Mouse (Mus musculus): ENCODE data around the gene H6pd. TPM values are rescaled to one million over a fixed set of nuclear protein-coding genes. Genes with fewer than 3 reads are reported as not detected.

Gene H6pd
- total and polyA plus RNA-seq, 2 experiments from 2014 or later, result 3.2 to 12.6 TPM

DNA sequence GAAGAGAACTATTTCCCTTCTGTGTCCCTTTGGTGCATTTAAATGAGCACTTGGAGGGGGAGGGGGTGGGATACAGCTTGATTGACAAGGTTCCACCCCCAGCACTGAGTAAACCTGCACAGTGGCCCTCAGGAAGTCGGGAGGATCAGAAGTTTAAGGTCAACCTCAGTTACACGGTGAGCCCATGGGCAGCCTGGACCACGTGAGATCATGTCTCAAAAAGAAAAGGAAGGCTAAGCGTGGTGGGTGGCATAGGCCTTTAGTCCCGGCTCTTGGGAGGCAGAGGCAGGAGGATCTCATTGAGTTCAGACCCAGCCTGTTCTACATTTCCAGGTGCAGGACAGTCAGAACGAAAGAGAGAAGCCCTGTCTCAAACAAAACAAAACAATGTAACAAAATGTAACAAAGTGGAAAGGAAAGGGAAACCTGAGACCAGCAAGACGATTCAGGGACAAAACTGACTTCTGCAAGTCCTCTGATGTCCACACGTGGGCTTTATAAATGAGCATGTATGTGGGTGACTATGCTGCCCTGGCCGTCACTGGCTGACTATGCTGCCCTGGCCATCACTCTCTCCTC, 31.3 kb upstream of the H6pd start:
- H3K4me1 ChIP-seq (ENCODE audit: insufficient read depth, low read length), result no peaks in the 10 kb centered on the region
- ATAC-seq (ENCODE audit: low FRiP score), result no peak
- H3K27ac ChIP-seq (ENCODE audit: low read depth, low read length), result no peak overlapping the region
- H3K27me3 ChIP-seq (ENCODE audit: insufficient read depth, low read length), result no peaks in the 10 kb centered on the region; the same call in 1 of the 2 replicates
- DNase-seq (ENCODE audit: low spot score), result no peak
- WGBS, result 82% methylated on average over 9 of the region's 9 CpGs
- no peaks in the 10 kb centered on the region for H3K9me3 ChIP-seq (ENCODE audit: low read length)
- no peak overlapping the region for H3K4me2 ChIP-seq (ENCODE audit: low read depth, low read length, poor library complexity, severe bottlenecking)
- no peak for TF ChIP-seq CTCF (IDR thresholded peaks at IDR 0.05)
- H3K36me3 ChIP-seq (ENCODE audit: insufficient read depth, low read length), result no peaks in the 10 kb centered on the region
- no peak overlapping the region for H3K9ac ChIP-seq (replicated peaks; ENCODE audit: low read length, poor library complexity, severe bottlenecking)
- no peak overlapping the region for H3K4me3 ChIP-seq (ENCODE audit: low read depth, low read length)

DNA sequence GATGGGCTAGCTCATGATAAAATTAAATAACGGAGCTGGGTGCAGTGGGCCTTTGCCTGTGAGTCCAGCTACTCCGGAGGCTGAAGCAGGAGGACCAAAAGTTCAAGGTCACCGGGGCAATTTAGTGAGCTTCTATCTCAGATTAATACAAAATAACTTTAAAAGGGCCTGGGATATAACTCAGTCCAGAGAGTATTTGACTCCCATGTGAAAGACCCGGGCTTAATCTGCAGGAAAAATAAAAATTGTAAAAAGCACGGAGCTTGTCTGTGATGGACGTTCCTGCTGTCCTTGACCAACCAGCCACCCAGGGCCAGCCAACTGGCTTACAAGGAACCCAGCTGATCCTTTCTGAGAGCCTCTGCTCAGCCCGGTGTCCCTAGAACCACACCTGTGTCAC, 29.7 kb upstream of the H6pd start:
- no peak for ATAC-seq (ENCODE audit: low FRiP score)
- 84% methylated on average over 7 of the region's 7 CpGs for WGBS

DNA sequence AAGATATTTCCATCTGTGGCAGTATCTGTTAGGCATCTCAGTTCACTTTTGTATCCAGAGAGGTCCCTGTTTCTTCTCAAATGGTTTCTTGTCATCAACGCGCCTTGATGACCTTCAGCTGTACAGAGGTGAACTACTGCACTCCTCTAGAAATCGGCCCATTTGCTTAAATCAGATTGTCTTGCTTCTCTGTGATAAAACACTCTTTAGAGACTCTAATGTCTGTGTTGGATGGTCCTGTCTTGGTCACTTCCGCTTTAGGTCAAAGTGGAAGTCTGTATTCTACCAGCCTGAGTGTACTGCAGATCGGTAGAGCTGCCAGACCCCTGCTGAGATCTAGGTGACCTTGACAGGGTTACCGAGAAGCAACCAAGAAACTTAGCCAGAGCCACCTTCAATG, 27.3 kb upstream of the H6pd start:
- no peak overlapping the region for H3K4me2 ChIP-seq (ENCODE audit: low read depth, low read length, poor library complexity, severe bottlenecking)
- H3K27me3 ChIP-seq (ENCODE audit: insufficient read depth, low read length), result peaks cover 37% of the 10 kb centered on the region
- H3K27ac ChIP-seq (ENCODE audit: low read depth, low read length), result no peak overlapping the region
- no peaks in the 10 kb centered on the region for H3K9me3 ChIP-seq (ENCODE audit: low read length)
- H3K4me3 ChIP-seq (ENCODE audit: low read depth, low read length), result no peak overlapping the region
- no peak for TF ChIP-seq CTCF (IDR thresholded peaks at IDR 0.05)
- DNase-seq (ENCODE audit: low spot score) (no peak), ATAC-seq (ENCODE audit: low FRiP score) (no peak)
- no peak overlapping the region for H3K9ac ChIP-seq (replicated peaks; ENCODE audit: low read length, poor library complexity, severe bottlenecking)
- peaks cover 5% of the 10 kb centered on the region for H3K4me1 ChIP-seq (ENCODE audit: insufficient read depth, low read length)
- WGBS, result 80% methylated on average over 6 of the region's 6 CpGs
- H3K36me3 ChIP-seq (ENCODE audit: insufficient read depth, low read length), result no peaks in the 10 kb centered on the region

More for the DNA sequence above, 29.7 kb upstream of the H6pd start:
- no peaks in the 10 kb centered on the region for H3K4me1 ChIP-seq (ENCODE audit: insufficient read depth, low read length)
- no peak overlapping the region for H3K27ac ChIP-seq (ENCODE audit: low read depth, low read length)
- no peak for TF ChIP-seq CTCF (IDR thresholded peaks at IDR 0.05)
- no peaks in the 10 kb centered on the region for H3K36me3 ChIP-seq (ENCODE audit: insufficient read depth, low read length)
- DNase-seq (ENCODE audit: low spot score), result no peak
- H3K4me3 ChIP-seq (ENCODE audit: low read depth, low read length), result no peak overlapping the region
- H3K4me2 ChIP-seq (ENCODE audit: low read depth, low read length, poor library complexity, severe bottlenecking), result no peak overlapping the region
- H3K9me3 ChIP-seq (ENCODE audit: low read length), result no peaks in the 10 kb centered on the region
- H3K9ac ChIP-seq (replicated peaks; ENCODE audit: low read length, poor library complexity, severe bottlenecking), result no peak overlapping the region
- H3K27me3 ChIP-seq (ENCODE audit: insufficient read depth, low read length), result peaks cover 13% of the 10 kb centered on the region

DNA sequence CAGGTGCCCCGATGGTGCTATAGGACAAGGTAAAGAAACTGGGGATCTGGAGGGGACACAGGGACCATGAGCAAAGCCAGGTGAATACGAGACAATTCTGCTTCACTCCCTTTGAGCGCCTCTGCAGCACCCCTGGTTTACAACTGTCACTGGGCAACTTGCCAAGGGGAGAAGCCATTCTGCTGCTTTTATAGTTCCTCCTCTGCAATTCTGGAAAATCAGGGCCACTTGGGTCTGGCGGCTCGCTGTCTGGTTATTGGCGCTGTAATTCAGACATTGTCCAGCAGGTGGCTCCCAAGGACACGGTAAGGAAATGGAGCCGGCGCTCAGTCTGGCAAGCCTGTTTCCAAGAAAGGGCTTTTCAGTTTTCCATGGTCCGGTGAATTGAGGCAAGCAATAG, 26.5 kb upstream of the H6pd start:
- Histone ChIP-seq H3K36me3 (ENCODE audit: insufficient read depth, low read length) (no peaks in the 10 kb centered on the region), H3K9me3 (ENCODE audit: low read length) (no peaks in the 10 kb centered on the region), H3K4me2 (ENCODE audit: low read depth, low read length, poor library complexity, severe bottlenecking) (no peak overlapping the region), H3K27ac (ENCODE audit: low read depth, low read length) (no peak overlapping the region), H3K27me3 (ENCODE audit: insufficient read depth, low read length) (peaks cover 45% of the 10 kb centered on the region), H3K4me1 (ENCODE audit: insufficient read depth, low read length) (peaks cover 9% of the 10 kb centered on the region), H3K9ac (replicated peaks; ENCODE audit: low read length, poor library complexity, severe bottlenecking) (no peak overlapping the region), H3K4me3 (ENCODE audit: low read depth, low read length) (no peak overlapping the region)
- peak; percentile 97 for TF ChIP-seq CTCF (IDR thresholded peaks at IDR 0.05)
- WGBS, result 10% methylated on average over 10 of the region's 10 CpGs
- ATAC-seq (ENCODE audit: low FRiP score) (no peak), DNase-seq (ENCODE audit: low spot score) (peak; percentile 90)

DNA sequence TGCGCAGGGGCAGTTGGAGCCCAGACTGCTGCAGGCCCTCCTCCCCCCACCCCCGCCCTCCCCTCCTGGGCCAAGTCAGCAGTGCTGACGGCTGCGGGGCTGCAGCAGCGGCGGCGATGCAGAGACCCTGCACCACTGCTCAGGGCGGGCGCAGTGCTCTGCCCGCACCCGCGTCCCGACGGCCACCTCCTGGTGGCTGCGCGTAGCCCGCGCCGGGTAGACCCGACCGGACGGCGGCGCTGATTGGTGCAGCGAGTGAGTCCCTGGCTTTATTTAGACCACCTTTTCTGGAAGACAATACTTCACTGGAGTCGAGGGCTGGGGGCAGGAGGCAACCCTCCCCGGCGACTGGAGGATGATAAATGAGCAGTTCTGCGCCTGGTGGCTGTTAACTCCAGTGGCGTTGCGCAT, 24.4 kb upstream of the H6pd start:
- peaks cover 60% of the 10 kb centered on the region for H3K27me3 ChIP-seq (ENCODE audit: insufficient read depth, low read length)
- no peak overlapping the region for H3K9ac ChIP-seq (replicated peaks; ENCODE audit: low read length, poor library complexity, severe bottlenecking)
- peak; percentile 39; the same call in 1 of the 2 replicates for TF ChIP-seq CTCF (IDR thresholded peaks at IDR 0.05)
- peaks cover 13% of the 10 kb centered on the region for H3K4me1 ChIP-seq (ENCODE audit: insufficient read depth, low read length)
- no peaks in the 10 kb centered on the region for H3K9me3 ChIP-seq (ENCODE audit: low read length)
- WGBS, result 1% methylated on average over 31 of the region's 31 CpGs
- no peaks in the 10 kb centered on the region for H3K36me3 ChIP-seq (ENCODE audit: insufficient read depth, low read length)
- DNase-seq (ENCODE audit: low spot score) (peak; percentile 20), ATAC-seq (ENCODE audit: low FRiP score) (peak; percentile 68)
- H3K4me3 ChIP-seq (ENCODE audit: low read depth, low read length), result peak overlapping the region; percentile 21
- no peak overlapping the region for H3K27ac ChIP-seq (ENCODE audit: low read depth, low read length)
- peak overlapping the region; percentile 40 for H3K4me2 ChIP-seq (ENCODE audit: low read depth, low read length, poor library complexity, severe bottlenecking)

DNA sequence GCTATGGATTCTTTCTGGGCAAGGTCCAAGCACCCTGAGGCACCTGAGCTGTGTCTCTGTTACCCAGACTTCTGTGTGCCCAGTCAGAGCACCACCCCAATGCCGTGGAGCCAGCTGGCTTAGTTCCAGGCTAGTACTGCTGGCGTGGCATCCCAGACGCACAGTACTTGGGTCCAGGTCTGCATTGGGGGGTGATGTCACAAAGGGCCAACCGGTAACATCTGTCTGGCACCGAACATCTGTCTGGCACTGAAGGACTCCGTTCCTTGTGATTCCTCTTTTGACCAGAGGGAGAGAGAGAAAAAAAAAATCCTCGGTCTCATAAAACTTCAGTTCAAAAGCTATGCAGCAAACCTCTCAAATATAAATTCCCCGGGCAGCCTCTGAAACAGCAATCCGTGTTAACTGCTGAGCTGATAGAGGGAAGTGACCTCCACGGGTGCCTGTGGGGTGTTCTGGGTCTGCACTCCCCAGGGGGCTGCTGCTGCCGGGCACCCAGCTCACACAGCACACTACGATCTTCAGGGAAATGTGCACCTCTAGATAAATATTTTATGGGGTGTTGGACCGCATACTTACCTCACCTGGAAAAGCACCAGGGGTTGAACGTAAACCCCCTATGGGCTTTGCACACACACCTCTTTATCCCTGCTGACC, 22.5 kb upstream of the H6pd start:
- no peak for TF ChIP-seq CTCF (IDR thresholded peaks at IDR 0.05)
- Histone ChIP-seq H3K4me3 (ENCODE audit: low read depth, low read length) (peak overlapping the region; percentile 45), H3K9me3 (ENCODE audit: low read length) (no peaks in the 10 kb centered on the region), H3K4me2 (ENCODE audit: low read depth, low read length, poor library complexity, severe bottlenecking) (peak overlapping the region; percentile 93), H3K27me3 (ENCODE audit: insufficient read depth, low read length) (peaks cover 69% of the 10 kb centered on the region), H3K9ac (replicated peaks; ENCODE audit: low read length, poor library complexity, severe bottlenecking) (no peak overlapping the region), H3K36me3 (ENCODE audit: insufficient read depth, low read length) (no peaks in the 10 kb centered on the region), H3K4me1 (ENCODE audit: insufficient read depth, low read length) (peaks cover 13% of the 10 kb centered on the region), H3K27ac (ENCODE audit: low read depth, low read length) (no peak overlapping the region)
- ATAC-seq (ENCODE audit: low FRiP score) (no peak), DNase-seq (ENCODE audit: low spot score) (no peak)
- WGBS, result 17% methylated on average over 14 of the region's 14 CpGs
